Mouse (Mus musculus) spleen, adult 10 weeks (tissue): ENCODE measurements around the gene Sall2. TPM values are rescaled to one million over a fixed set of nuclear protein-coding genes. Genes with fewer than 3 reads are reported as not detected.

ENCODE experiments used
- polyA plus RNA-seq: library from polyadenylated mRNA; stranded (reverse); fragments of 350-450 nt; fragmentation: Illumina TruSeq; extraction: RNeasy Lipid Tissue Mini Kit (QIAGEN cat#74804); gene quantifications from one replicate; pipeline ENCODE4 v1.2.3, GENCODE M21; 2015; ENCODE audit warnings: low replicate concordance; ENCODE audit not compliant: insufficient read depth

Sall2 gene
- 5.9 TPM for polyA plus RNA-seq

DNA sequence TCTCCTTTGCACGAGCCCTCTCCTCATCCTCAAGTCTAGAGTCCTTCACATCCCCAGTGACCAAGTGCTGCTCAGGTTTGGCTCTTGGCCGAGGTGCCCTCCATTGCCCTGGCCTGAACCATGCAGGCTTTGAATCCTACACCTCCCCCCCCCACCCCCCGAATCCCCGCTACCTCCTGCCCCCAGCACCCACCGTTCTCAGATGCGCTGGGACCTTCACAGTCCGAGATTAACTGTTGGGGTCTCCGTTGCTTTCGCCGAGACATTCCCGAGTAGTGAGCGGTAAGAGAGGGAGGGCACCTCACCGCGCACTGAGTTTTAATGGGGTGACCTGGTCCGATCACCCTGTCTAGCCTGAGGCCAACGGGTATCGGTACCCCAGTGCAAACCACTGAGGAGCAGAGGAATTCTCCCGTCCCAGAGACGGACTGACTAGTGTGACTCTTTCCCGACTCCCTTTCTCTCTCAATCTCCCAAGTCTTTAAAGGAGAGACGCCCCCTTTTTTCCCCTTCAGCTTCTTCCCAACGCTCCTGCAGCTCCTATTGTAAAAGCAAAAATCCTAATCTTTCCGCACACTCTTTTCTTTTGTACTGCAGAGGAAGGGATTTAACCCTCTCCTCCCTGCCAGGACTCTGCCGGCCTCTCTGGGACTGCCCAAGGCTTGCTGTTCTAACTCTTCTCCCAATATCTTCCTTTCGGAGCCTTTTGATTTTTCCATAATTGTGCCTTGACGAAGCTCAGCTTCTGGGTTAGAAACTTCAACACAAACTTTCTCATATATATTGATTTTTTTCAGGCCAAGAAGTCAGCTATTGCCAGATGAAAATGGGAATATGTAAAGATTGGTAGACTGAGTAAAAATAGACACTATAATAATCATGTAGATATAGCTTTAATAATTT, at the start of gene Sall2:
TSS of gene Sall2 (minus strand) at position 853 of the 903 bp plus-strand sequence.

DNA sequence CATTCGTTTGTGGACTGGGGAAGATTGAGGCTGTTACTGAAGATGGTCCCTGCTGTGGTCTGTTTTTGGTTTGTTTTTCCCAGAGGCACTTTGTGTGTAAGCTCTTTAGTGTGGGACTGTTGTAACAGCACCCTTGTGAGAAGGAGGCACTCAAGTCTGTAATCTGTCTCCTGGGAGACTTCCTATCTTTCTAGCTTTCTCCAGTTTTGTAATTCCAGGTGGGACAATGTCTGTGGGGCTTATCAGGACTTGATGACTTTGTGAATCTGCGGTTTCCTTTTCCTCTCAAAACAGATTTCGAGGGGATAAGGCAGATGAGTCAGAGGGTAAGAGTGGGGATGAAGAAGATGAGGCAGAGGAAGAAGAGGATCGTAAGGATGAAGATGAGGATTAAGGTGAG, 27.7 kb upstream of the Sall2 start, which contains the start of gene Olfr1513:
TSS of gene Olfr1513 (minus strand) at position 101 of the 400 bp plus-strand sequence.

DNA sequence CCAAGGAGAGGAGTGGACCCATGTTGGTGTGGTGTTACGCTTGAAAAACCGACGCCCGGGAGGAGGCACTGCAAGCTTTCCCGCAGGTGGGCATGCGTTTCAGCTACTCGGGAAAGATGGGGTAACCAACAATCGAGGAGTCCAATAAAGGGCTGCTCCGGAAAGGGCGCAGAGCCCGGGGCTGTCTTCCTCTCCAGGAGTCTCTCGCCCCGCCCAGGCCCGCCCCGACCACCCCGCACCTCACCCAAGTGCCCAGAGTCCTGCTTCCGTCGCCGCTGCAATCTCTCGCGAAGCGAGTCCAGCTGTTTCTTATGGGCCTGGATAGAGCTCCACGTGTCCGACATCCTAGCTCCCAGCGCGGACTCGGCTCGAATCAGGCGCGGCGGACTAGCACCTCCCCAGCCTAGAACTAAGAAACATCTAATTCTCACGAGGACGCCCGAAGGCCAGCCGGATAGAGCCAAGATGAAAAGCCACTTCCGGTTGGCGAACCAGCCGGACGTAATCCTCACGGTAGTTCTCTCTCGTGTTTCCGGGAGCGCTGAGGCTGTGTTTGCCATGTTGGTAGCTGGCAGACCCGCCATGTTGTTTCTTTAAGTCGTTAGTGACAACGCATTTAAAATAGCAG, 23.8 kb downstream of the Sall2 start, which contains the start of gene Mettl3:
TSS of gene Mettl3 (minus strand) at position 485 of the 628 bp plus-strand sequence.

DNA sequence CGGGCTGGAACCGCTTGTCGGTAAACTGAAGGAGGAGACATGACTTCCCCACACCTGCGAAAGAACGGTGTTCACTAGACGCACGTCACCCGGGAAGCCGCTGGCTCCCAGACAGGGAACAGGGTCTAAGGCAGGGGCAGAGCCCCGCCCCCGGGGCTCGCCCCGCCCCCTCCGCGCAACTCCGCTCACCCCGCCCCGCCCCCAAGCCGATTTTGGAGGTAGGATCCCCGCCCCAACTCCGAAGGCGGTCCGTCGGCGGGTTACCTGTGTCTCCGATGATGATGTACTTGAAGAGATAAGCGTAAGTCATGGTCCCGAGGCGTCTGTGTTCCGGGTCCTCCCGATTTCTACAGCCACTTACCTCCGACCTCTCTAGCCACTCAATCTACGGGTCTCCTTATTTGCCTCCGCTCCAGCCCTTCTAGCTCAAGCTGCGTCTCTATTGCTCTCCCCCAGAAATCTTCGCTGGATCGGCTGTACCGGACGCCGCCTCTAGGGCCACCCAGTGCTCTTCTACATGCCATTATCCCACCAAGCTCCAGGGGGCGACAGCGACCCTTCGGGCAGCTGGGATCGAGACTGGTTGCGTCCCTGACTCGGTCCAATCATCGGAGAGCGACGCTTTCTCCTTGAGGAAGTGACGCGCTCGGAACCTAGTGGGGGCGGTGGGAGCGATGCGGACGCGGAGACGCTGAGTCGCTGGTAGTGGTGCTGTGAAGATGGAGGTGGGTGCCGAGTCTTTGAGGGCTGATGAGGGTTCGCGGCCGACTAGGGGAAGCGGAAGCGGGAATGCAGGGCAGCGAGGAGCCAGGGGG, 49.4 kb downstream of the Sall2 start, which contains the start of the genes Tox4 and Rab2b:
TSS of gene Tox4 (plus strand) at position 215 of the 815 bp plus-strand sequence.
TSS of gene Rab2b (minus strand) at position 614 of the 815 bp plus-strand sequence.

Other genes starting within 250 kb of the Sall2 start
- gene Hnrnpc, start 224.7 kb downstream of the Sall2 start, polyA plus RNA-seq: 497 TPM
- 44.6 TPM for gene Rpgrip1, start 218.1 kb downstream of the Sall2 start, polyA plus RNA-seq
- 85.9 TPM for gene Supt16, start 131.3 kb downstream of the Sall2 start, polyA plus RNA-seq
- 138 TPM for gene Chd8, start 71.0 kb downstream of the Sall2 start, polyA plus RNA-seq
- 54.8 TPM for gene Tox4, start 49.6 kb downstream of the Sall2 start, polyA plus RNA-seq
- 21.4 TPM for gene Rab2b, start 49.2 kb downstream of the Sall2 start, polyA plus RNA-seq
- gene Mettl3, start 23.6 kb downstream of the Sall2 start, polyA plus RNA-seq: 104 TPM
- gene Olfr1513, start 27.6 kb upstream of the Sall2 start, polyA plus RNA-seq: not detected
- not detected for gene Olfr1512, start 50.4 kb upstream of the Sall2 start, polyA plus RNA-seq
- not detected for gene Olfr1511, start 68.6 kb upstream of the Sall2 start, polyA plus RNA-seq
- gene Olfr1510, start 85.6 kb upstream of the Sall2 start, polyA plus RNA-seq: not detected
- gene Olfr1509, start 114.2 kb upstream of the Sall2 start, polyA plus RNA-seq: not detected
- not detected for gene Olfr1508, start 138.7 kb upstream of the Sall2 start, polyA plus RNA-seq
- gene Olfr1507, start 167.0 kb upstream of the Sall2 start, polyA plus RNA-seq: not detected